8 mouse cellular contexts compared by ENCODE assay signal in the genomic region with DNA sequence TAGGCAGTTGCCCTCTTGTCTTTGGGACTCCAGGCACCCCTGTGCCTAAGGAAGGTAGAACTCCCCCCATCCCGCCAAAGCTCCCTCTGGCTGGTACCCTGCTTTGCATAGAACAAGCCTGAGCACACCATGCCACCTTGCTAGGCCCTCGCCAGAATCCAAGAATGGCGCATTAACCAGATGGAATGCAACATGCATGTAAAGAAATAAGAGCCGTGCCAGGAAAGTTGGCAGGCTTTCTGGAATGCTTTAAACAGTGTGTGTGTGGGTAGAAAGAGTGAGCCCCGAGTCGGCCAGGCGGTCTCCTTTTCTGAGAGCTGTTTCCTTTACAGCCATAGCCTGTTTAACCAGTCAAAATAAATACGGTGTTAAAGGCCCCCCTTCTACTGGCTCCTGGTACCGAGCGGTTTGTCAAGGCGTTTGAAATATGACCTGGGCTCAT. TPM values are rescaled to one million over a fixed set of nuclear protein-coding genes. Genes with fewer than 3 reads are reported as not detected.
A peak's percentile ranks its signal among the peaks of the same experiment; 100 is the strongest.
DNase-seq lines count a peak whose midpoint lies in the region; ATAC-seq and TF ChIP-seq lines count a peak whose summit lies in the region.

No protein-coding gene starts in this region.

- H3K27ac ChIP-seq in heart, embryonic 11.5 days (ENCODE audit: low read depth, low read length): no peak overlapping the region
- H3K27ac ChIP-seq in heart, embryonic 16.5 days (ENCODE audit: low read length): peak overlapping the region; percentile 78

- no peak overlapping the region for H3K9ac ChIP-seq in heart, embryonic 11.5 days (ENCODE audit: low read depth, low read length)
- H3K9ac ChIP-seq in heart, embryonic 16.5 days (ENCODE audit: low read length): no peak overlapping the region

- WGBS in heart, embryonic 11.5 days (ENCODE audit: insufficient replicate concordance): 26% methylated on average over 11 of the region's 11 CpGs
- WGBS in heart, embryonic 16.5 days: 23% methylated on average over 11 of the region's 11 CpGs

- no peak overlapping the region for H3K4me3 ChIP-seq in heart, embryonic 11.5 days (ENCODE audit: low read depth, low read length)
- no peak overlapping the region for H3K4me3 ChIP-seq in heart, embryonic 16.5 days (ENCODE audit: low read length)

- H3K9me3 ChIP-seq in heart, embryonic 11.5 days (replicated peaks; ENCODE audit: control insufficient read depth, low read length): no peaks in the 10 kb centered on the region
- no peaks in the 10 kb centered on the region for H3K9me3 ChIP-seq in heart, embryonic 16.5 days (replicated peaks; ENCODE audit: control insufficient read depth, low read length)

- no peak for ATAC-seq in heart, embryonic 11.5 days (replicated peaks; ENCODE audit: insufficient number of reproducible peaks, low FRiP score, low TSS enrichment)
- ATAC-seq in heart, embryonic 16.5 days (replicated peaks; ENCODE audit: extremely low read depth, insufficient read depth, low FRiP score): peak; percentile 26; the same call in 1 of the 2 replicates

- no peak for DNase-seq in heart, postnatal 4 days
- DNase-seq in brain, embryonic 14.5 days (ENCODE audit: low read depth): peak; percentile 96
- peak; percentile 20 for DNase-seq in layer of hippocampus, postnatal 25 days (ENCODE audit: extremely low spot score in 1 of 2, low spot score in 1 of 2)
- peak; percentile 69 for DNase-seq in right cerebral cortex, postnatal 14 days
- DNase-seq in gastrocnemius, postnatal 25 days: no peak
- no peak for DNase-seq in spleen, adult 12 weeks (ENCODE audit: low spot score)

- peaks cover 3% of the 10 kb centered on the region; the same call in 1 of the 2 replicates for H3K27me3 ChIP-seq in heart, embryonic 11.5 days (ENCODE audit: control insufficient read depth, insufficient read depth, low read length)
- no peaks in the 10 kb centered on the region for H3K27me3 ChIP-seq in heart, embryonic 16.5 days (ENCODE audit: control insufficient read depth, insufficient read depth, low read length)

- H3K4me2 ChIP-seq in heart, embryonic 11.5 days: peak overlapping the region; percentile 9
- peak overlapping the region; percentile 91 for H3K4me2 ChIP-seq in heart, embryonic 16.5 days (ENCODE audit: low read depth, low read length)

- H3K36me3 ChIP-seq in heart, embryonic 11.5 days (ENCODE audit: control insufficient read depth, insufficient read depth, low read length): no peaks in the 10 kb centered on the region
- H3K36me3 ChIP-seq in heart, embryonic 16.5 days (ENCODE audit: control insufficient read depth, insufficient read depth): no peaks in the 10 kb centered on the region

- H3K4me1 ChIP-seq in heart, embryonic 11.5 days (ENCODE audit: control insufficient read depth, insufficient read depth, low read length): peaks cover 21% of the 10 kb centered on the region
- H3K4me1 ChIP-seq in heart, embryonic 16.5 days (ENCODE audit: control insufficient read depth, insufficient read depth, low read length): peaks cover 20% of the 10 kb centered on the region

- TF ChIP-seq POLR2A in brain, embryonic 14.5 days (IDR thresholded peaks at IDR 0.05; ENCODE audit: borderline replicate concordance, extremely low read depth, insufficient read depth, insufficient read length, poor library complexity, severe bottlenecking): no peak

- TF ChIP-seq CTCF in brain, embryonic 14.5 days (IDR thresholded peaks at IDR 0.05; ENCODE audit: borderline replicate concordance, extremely low read depth, insufficient read depth, insufficient read length): no peak

RNA-seq across cellular contexts. Expression of gene Med13l, which starts 45.2 kb away (rescaled TPM):
- 9.4 and 9.7 TPM in 2 replicates for polyA plus RNA-seq in heart, embryonic 11.5 days (2014; fragmentation: Nextera tagmentation; extraction: Ambion mirVana)
- total RNA-seq in heart, postnatal 4 days (2021): 10 to 100 TPM; 38.5 to 40.9 TPM
- polyA plus RNA-seq in brain, embryonic 14.5 days (2012; rRNA removed): 15.5 and 25.9 TPM in 2 replicates
- polyA plus RNA-seq in heart, embryonic 16.5 days (2015; fragmentation: Nextera tagmentation; extraction: Ambion mirVana): 6.7 and 7.7 TPM in 2 replicates
- 100 to 1,000 TPM in 1 of 2 experiments, 10 to 100 TPM in 1; 94.0 to 105 TPM for total RNA-seq in layer of hippocampus, postnatal 25 days (2021)
- 10 to 100 TPM; 19.7 to 22.7 TPM for total RNA-seq in gastrocnemius, postnatal 25 days (2021)

Comparison
In these comparisons a context has a peak if more than half of its experiments do, and no peak if none do; other contexts are left out.
1. DNase-seq: peak in brain, embryonic 14.5 days (single experiment), layer of hippocampus, postnatal 25 days (2 of 2) and right cerebral cortex, postnatal 14 days (single experiment); none in heart, postnatal 4 days (single experiment), gastrocnemius, postnatal 25 days (single experiment) and spleen, adult 12 weeks (single experiment).